Mouse (Mus musculus) kidney, postnatal 25 days (tissue): ENCODE data around the gene Gm10358.
"Not testable (repeated sequence)": the region's sequence is repeated elsewhere in the genome, so short reads cannot be mapped to it uniquely, and the experiment has no call there.

Experiments
- DNase-seq, 2 experiments: peaks; one replicate each; pipeline ENCODE4 v3.0.0; 2021; ENCODE audit warnings: mixed read lengths in 2 of 2

Gene Gm10358

DNA sequence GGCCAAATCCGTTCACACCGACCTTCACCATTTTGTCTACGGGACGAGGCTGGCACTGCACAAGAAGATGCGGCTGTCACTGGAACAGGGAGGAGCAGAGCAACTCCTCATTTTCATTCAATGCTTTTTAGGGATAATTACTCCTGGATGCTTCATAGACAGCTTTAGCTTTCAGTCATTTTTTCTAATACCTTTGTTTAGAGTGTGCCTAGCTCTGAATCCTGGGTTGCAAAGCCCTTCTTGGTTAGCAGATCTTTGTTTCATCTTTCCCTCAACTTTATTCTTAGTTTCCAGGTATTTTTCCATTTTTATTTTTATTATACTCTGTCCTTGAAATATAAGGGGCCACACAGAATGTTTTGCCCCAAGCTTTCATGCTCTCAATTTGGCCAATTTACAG lies at the start of gene Gm10358:
Gm10358 (minus strand) TSS at position 101 of the 400 bp plus-strand sequence.
- DNase-seq = no peak

DNA sequence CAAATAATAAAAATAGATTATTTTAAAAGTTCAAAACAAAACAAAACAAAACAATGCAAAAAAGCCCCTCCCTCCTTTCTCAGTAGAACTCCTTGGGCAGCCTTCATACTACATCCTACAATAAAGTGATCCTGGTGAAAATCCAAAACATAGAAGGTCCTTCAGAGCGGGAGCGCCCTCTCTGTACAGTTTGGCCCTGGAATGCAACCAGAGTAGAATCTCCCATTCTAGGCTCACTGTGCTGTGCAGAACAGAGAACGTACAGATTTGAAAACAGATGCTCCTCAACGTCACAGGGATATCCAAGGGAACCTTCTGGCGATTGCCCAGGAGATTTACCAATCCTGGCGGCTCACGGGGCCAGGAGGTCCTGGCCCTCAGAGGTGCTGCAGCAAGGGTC lies 42.0 kb upstream of the Gm10358 start, which contains the start of gene Iqcm:
Iqcm (plus strand) TSS at position 301 of the 400 bp plus-strand sequence.
- no peak for DNase-seq

DNA sequence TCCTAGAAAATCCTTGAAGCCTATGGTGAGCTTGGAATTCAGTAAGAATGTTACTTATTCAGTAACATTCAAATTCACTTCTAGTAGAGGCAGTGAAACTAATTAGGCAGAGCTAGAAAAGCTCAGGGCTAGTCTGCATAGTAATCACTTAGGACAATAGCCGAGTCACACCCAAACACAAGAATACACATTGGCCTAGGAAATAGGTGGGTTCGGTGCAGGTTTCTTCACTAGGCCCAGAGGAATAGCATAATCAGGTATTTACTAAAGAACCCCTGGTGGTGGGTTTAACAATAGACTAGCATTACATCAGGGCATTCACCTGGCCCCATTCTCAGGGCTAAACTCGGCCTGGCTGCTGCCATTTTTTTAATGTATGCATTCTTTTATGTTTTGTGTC lies 9.3 kb upstream of the Gm10358 start:
- DNase-seq = not testable (repeated sequence)

DNA sequence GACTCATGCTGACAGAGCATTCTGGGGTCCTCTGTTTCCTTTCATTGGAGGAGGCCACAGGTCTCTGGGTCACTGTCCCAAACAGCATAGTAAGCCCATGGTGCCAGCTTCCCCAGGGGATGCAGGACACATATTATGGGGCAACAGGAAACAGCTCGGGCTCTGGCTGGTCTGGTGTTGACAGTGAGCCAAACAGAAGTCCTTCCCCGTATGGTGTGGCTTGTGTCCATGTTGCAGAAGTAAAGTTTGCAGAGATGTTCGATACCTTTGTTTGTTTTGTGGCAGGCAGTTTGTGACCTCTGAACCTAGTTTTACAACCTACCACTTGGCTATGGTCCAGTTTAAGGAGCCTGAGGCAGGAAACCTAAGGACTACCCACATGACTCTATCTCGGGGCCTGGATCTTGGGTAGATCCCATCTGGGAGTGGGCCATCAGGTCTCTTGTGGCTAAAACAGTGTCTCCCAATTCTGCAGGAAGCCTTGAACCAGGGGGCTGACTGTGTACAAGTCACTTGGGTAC lies 21.6 kb downstream of the Gm10358 start:
- peak in 1 of 2 experiments; percentile 30 for DNase-seq

DNA sequence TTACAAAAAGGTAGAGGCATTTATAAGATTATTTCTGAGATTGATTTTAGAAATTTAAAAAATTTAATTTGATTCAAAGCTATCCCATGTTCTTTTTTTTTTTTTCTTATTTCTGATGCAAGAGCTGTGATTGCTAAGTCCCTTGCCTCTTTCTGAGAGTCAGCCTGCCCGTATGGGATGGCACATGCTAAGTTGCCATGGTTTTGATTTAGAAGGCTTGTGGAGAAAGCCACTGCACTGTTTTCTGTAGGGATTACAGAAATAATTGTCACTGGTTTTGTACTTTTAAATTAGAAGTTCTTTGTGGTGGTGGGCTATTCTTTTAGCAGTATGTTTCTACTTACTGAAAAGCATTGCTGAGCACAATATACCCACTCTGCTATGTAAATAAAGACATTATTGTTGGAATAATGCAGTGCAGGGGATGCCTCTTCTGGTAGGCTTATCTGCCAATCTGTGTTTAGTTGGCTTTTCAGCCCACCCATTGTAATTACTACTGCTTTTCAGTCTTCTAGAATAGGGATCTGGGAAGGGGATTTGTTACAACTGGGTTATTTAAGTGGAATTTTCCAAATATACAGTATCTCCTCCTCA lies 30.8 kb downstream of the Gm10358 start:
- DNase-seq = no peak

DNA sequence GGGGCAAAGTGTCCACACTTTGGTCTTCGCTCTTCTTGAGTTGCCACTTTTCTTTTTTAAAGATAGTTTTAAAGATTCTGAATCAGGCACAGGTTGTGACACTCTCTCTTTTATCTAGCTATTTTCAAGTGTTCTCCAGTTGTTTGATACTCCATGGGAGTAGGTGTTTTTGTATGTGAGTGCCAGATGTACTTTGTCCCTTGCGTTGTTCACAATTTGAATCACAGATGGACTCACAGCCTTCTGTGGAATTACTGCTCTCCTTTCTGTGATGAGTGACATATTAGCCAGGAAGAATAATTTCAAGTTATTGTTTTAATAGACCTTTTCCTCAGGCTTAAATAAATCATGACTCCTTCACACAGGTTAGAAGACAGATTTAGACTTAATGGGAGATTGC lies 34.4 kb downstream of the Gm10358 start:
- DNase-seq = peak in 1 of 2 experiments; percentile 17
